Mouse (Mus musculus): ENCODE measurements around the gene Il25. TPM values are rescaled to one million over a fixed set of nuclear protein-coding genes. Genes with fewer than 3 reads are reported as not detected.
"Not testable (repeated sequence)": the region's sequence is repeated elsewhere in the genome, so short reads cannot be mapped to it uniquely, and the experiment has no call there.

Il25 gene
- polyA plus RNA-seq, 1 experiment: not detected

DNA sequence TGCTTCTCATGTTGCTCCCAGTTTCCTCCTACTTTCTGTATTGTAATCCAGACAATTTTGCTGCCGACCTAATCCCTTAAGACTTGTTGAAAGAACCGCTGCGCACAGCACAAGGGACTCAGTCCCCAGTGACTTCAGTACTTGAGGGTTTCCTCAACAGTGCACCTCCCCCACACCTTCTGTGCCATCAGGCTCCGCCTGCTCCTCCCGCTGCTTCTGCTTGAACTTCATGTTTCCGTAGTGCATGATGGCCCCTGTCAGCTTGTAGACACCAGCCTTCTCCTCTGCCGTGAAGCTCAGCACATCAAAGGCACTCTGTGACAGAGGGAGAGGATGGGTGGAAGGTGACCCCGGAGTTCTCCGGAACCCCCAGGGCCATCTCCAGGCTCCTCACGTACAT lies 28.3 kb downstream of the Il25 start:
- Histone ChIP-seq H3K4me1 (ENCODE audit: control insufficient read depth, insufficient read depth, low read length) (no peaks in the 10 kb centered on the region), H3K27ac (ENCODE audit: insufficient read depth, low read length) (no peak overlapping the region), H3K4me3 (ENCODE audit: insufficient read depth, low read length) (no peak overlapping the region)
- TF ChIP-seq CTCF (IDR thresholded peaks at IDR 0.05; ENCODE audit: borderline replicate concordance, insufficient read depth, low read length): no peak
- no peak for TF ChIP-seq POLR2A (IDR thresholded peaks at IDR 0.05; ENCODE audit: low read depth, low read length)

DNA sequence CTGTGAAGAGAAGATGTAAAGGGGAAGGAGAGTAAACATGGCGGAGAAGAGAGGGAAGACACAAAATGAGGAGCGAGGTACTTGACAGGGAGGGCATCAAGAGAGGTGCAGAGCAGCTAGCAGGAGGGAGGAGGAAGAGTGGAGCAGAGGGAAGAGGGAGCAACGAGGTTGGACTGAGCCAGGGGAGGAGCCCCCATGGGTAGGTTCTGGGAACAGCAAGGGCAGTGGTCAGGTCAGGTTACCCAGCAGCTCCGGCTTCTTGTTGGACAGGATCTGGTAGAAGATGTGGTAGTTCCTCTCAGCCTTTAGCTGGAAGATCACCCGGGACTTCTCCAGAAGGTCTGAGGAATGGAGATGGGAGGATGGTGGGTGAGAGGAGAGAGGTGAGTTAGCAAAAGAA lies 29.0 kb downstream of the Il25 start:
- H3K27ac ChIP-seq (ENCODE audit: insufficient read depth, low read length): no peak overlapping the region
- TF ChIP-seq POLR2A (IDR thresholded peaks at IDR 0.05; ENCODE audit: low read depth, low read length) (no peak), CTCF (IDR thresholded peaks at IDR 0.05; ENCODE audit: borderline replicate concordance, insufficient read depth, low read length) (no peak)

DNA sequence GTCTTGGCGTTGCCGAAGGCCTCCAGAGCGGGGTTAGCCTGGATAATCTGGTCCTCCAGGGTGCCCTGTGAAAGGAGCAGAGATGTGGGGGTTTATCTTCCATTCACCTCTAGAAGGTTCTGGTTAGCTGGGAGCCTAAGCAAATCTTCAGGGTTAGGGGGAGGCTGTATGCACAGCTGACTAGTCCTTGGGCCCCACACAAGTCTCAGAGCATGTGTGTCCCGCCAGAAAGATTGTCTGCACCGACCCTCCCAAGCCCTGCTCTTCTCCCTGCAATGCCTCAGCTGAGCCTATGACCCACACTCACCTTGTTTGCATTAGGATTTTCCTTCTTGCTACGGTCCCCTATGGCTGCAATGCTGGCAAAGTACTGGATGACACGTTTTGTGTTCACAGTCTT lies 30.2 kb downstream of the Il25 start:
- Histone ChIP-seq H3K4me3 (ENCODE audit: insufficient read depth, low read length) (no peak overlapping the region), H3K4me1 (ENCODE audit: control insufficient read depth, insufficient read depth, low read length) (no peaks in the 10 kb centered on the region), H3K27ac (ENCODE audit: insufficient read depth, low read length) (no peak overlapping the region)
- no peak for TF ChIP-seq POLR2A (IDR thresholded peaks at IDR 0.05; ENCODE audit: low read depth, low read length)
- no peak for TF ChIP-seq CTCF (IDR thresholded peaks at IDR 0.05; ENCODE audit: borderline replicate concordance, insufficient read depth, low read length)

More for the DNA sequence above, 29.0 kb downstream of the Il25 start:
- Histone ChIP-seq H3K4me1 (ENCODE audit: control insufficient read depth, insufficient read depth, low read length) (no peaks in the 10 kb centered on the region), H3K4me3 (ENCODE audit: insufficient read depth, low read length) (no peak overlapping the region)

DNA sequence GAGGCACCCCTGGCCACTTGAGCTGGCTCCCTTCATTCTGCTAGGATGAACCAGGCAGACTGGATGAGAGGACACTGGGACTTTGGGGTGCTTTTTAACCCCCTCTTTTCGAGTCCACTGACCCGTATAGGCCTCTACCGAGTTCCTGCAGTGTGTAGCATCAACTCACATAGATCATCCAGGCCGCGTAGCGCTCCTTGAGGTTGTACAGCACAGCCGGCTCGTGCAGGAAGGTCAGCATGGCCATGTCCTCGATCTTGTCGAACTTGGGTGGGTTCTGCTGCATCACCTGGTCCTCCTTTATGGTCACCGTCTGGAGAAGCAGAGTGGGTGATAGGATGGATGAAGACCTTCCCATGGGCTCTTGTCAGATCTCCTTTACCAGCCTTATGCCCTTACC lies 31.2 kb downstream of the Il25 start:
- H3K4me3 ChIP-seq (ENCODE audit: insufficient read depth, low read length): no peak overlapping the region
- H3K4me1 ChIP-seq (ENCODE audit: control insufficient read depth, insufficient read depth, low read length): no peaks in the 10 kb centered on the region
- TF ChIP-seq CTCF (IDR thresholded peaks at IDR 0.05; ENCODE audit: borderline replicate concordance, insufficient read depth, low read length) (no peak), POLR2A (IDR thresholded peaks at IDR 0.05; ENCODE audit: low read depth, low read length) (no peak)
- no peak overlapping the region for H3K27ac ChIP-seq (ENCODE audit: insufficient read depth, low read length)

DNA sequence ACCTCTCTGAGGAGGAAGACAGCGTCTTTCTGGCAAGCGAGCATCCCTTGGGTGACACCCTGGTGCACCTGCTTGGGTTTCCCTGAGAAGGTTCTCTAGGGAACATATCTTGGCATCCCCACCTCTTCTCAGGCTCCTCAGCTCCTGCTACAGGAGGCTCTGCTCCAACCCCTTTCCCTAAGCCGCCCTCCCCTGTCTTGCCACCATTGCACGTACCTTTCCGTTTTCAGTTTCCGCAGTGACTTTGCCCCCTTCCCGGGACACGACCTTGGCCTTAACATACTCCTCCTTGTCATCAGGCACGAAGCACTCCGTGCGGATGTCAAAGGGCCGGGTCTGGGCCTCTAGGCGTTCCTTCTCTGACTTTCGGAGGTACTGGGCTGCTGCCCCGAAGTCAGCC lies 32.5 kb downstream of the Il25 start:
- H3K4me3 ChIP-seq (ENCODE audit: insufficient read depth, low read length): no peak overlapping the region
- H3K4me1 ChIP-seq (ENCODE audit: control insufficient read depth, insufficient read depth, low read length): no peaks in the 10 kb centered on the region
- TF ChIP-seq POLR2A (IDR thresholded peaks at IDR 0.05; ENCODE audit: low read depth, low read length) (no peak), CTCF (IDR thresholded peaks at IDR 0.05; ENCODE audit: borderline replicate concordance, insufficient read depth, low read length) (no peak)
- no peak overlapping the region for H3K27ac ChIP-seq (ENCODE audit: insufficient read depth, low read length)

DNA sequence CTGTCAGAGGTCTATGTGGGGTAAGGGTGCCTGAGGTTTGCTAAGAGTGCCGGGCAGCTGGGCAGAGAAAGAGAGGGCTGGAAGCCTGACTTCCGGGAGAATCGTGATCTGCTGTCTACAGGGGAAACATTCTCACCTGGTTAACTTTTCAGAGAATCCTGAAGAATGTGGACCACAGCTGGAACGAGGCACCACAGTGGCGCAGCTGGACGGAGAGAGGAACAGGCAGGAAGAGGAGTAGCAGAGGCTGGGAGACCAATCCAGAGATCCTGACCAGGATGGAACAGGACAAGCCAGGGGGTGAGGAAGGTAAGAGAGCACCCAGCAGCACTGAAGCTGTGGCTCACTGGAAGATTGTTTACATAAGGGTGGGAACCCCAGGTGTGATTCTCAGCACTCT lies 33.1 kb downstream of the Il25 start:
- Histone ChIP-seq H3K4me3 (ENCODE audit: insufficient read depth, low read length) (no peak overlapping the region), H3K4me1 (ENCODE audit: control insufficient read depth, insufficient read depth, low read length) (no peaks in the 10 kb centered on the region), H3K27ac (ENCODE audit: insufficient read depth, low read length) (no peak overlapping the region)
- no peak for TF ChIP-seq CTCF (IDR thresholded peaks at IDR 0.05; ENCODE audit: borderline replicate concordance, insufficient read depth, low read length)

DNA sequence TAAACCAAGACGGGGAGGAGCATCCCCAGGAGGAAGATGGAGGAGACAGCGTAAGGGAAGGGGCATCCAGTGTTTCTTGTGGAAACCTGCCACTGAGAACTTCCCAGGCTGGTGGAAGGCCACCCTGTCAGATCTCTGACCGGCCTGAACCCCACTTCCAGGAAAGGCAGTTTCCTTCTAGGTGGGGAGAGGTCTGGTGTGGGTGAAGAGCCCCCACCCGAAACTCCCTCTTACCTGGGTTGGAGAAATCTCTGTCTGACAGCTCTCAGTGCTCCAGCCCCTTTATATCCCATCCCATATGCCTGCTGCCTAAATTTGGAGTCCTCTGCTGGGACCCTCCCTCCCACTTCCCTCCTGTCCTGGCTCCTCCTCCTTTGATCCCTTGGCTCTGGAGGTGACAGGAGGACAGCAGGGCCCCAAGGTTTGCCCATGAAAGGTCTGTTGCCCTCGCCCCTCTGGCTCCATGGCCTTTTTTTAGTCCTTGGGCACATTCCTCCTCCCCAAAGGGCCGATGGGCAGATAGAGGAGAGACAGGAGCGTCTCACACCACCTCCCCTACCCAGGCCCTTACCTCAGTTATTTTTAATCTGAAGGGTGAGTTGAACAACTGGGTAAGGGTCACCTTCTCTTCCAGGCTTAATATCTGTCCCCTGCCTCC lies 34.0 kb downstream of the Il25 start, which contains the start of gene Myh6:
TSS of gene Myh6 (minus strand) at position 608 of the 658 bp plus-strand sequence.
- no peaks in the 10 kb centered on the region for H3K4me1 ChIP-seq (ENCODE audit: control insufficient read depth, insufficient read depth, low read length)
- no peak within 1 kb of the TSS for H3K27ac ChIP-seq (ENCODE audit: insufficient read depth, low read length)
- TF ChIP-seq CTCF (IDR thresholded peaks at IDR 0.05; ENCODE audit: borderline replicate concordance, insufficient read depth, low read length) (no peak), POLR2A (IDR thresholded peaks at IDR 0.05; ENCODE audit: low read depth, low read length) (no peak)
- no peak within 1 kb of the TSS for H3K4me3 ChIP-seq (ENCODE audit: insufficient read depth, low read length)

DNA sequence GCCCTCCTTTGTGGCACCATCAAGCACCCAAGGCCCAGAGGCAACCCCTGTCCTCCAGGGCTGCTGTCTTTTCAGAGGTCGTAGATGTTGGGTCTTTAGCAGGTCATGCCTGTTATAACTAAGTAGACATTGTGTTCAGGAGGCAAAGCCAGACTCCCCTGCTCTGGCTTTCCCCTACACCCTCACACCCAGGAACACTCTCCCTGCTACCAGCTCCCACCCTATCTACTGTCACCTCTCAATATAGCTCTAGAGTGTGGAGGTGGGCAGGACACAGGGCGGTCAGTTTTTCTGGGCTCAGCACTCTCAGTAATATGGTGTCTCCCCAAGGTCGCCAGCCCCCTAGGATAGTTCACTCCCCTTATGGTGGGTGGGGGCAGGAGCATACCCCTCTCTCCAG lies 35.4 kb downstream of the Il25 start:
- no peaks in the 10 kb centered on the region for H3K4me1 ChIP-seq (ENCODE audit: control insufficient read depth, insufficient read depth, low read length)
- H3K27ac ChIP-seq (ENCODE audit: insufficient read depth, low read length): no peak overlapping the region
- no peak overlapping the region for H3K4me3 ChIP-seq (ENCODE audit: insufficient read depth, low read length)
- TF ChIP-seq CTCF (IDR thresholded peaks at IDR 0.05; ENCODE audit: borderline replicate concordance, insufficient read depth, low read length) (no peak), POLR2A (IDR thresholded peaks at IDR 0.05; ENCODE audit: low read depth, low read length) (no peak)

DNA sequence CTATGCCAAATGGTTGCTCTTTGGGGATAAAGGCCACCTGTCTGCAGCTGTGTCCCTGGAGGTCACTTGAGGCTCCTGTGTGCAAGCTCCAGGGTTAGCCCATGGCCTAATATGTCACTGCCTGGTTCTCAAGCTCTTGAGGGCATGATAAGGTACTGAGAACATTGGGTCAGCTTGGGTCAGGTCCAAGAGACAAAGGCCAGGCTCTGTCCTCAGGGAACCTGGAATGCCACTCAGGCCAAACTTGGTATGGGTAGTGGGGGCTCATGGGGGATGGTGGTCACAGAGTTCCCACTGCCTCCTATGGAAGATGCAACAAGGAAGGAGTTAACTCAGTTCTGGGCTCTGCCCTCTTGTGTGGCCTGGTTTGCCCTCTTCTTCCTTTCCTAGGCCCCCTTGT lies 35.8 kb downstream of the Il25 start:
- Histone ChIP-seq H3K4me1 (ENCODE audit: control insufficient read depth, insufficient read depth, low read length) (no peaks in the 10 kb centered on the region), H3K27ac (ENCODE audit: insufficient read depth, low read length) (no peak overlapping the region), H3K4me3 (ENCODE audit: insufficient read depth, low read length) (no peak overlapping the region)
- no peak for TF ChIP-seq CTCF (IDR thresholded peaks at IDR 0.05; ENCODE audit: borderline replicate concordance, insufficient read depth, low read length)
- no peak for TF ChIP-seq POLR2A (IDR thresholded peaks at IDR 0.05; ENCODE audit: low read depth, low read length)

DNA sequence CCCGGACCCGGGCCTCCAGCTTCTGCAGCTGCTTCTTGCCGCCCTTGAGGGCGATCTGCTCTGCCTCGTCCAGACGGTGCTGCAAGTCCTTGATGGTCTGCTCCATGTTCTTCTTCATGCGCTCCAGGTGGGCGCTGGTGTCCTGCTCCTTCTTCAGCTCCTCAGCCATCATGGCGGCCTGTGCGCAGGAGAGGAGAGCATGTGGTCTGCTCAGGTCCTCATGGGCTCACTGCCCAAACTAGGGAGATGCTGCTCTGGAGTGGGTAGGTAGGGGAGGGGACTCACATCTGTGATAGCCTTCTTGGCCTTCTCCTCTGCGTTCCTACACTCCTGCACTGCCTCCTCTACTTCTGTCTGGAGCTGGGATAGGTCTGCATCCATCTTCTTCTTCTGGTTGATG lies 40.3 kb downstream of the Il25 start:
- H3K4me3 ChIP-seq (ENCODE audit: insufficient read depth, low read length); H3K27ac ChIP-seq (ENCODE audit: insufficient read depth, low read length); H3K4me1 ChIP-seq (ENCODE audit: control insufficient read depth, insufficient read depth, low read length): not testable (repeated sequence)
